Mouse (Mus musculus): ENCODE results near the gene Ccdc182.

DNA sequence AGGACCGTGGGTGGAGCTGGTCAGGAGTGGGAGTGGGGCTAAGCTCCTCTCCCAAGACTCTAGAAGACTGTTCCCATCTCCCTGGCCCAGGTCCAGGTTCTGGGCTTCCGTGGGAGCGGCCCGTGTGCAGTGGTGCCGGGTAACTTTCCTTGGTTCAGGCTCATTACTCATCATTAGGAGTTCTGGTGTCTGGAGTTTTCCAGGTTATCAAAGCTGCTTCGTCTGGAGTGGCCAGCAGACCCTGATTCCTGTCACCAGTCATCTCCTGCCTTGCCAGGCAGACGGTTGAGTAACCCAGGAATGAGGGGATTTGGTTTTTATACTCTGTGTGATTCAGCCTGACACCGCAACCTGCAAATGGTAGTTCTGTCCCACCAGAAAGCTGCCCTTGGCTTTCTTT, 7.8 kb upstream of the Ccdc182 start:
- TF ChIP-seq CTCF (IDR thresholded peaks at IDR 0.05; ENCODE audit: low read depth, low read length) (no peak), POLR2A (IDR thresholded peaks at IDR 0.05; ENCODE audit: borderline replicate concordance, low read depth, low read length) (no peak)
